Mouse (Mus musculus) T-helper 2 cell (primary cell): ENCODE results near the gene Krr1.
"Not testable (repeated sequence)": the region's sequence is repeated elsewhere in the genome, so short reads cannot be mapped to it uniquely, and the experiment has no call there.

Source experiments
- in situ Hi-C: fragments of 300-600 bp; cut with MboI, MseI; formaldehyde crosslinking; loops from one replicate; pipeline ENCODE4 v1.15.1; 2025; ENCODE audit warnings: high pct_unique_total_duplicates

Krr1 gene

DNA sequence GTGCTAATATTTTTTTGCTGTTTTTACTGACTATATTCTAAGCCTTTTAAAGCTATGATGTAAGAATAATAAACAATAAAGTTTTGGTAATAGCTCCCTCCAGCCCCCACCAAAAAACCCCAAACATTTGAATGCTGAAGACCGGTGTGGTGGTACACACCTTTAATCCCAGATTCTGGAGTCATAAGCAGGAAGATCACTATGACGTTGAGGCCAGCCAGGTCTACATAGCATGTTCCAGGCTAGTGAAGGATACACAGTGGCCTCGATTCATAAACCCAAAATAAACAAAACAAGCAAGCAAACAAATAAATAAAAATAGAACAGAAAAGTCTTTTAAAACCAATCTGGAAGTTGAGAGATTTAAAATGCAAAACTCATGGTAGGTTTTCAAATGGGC is 535 bp upstream of the Krr1 start:
- in situ Hi-C loops, result no loop called here

DNA sequence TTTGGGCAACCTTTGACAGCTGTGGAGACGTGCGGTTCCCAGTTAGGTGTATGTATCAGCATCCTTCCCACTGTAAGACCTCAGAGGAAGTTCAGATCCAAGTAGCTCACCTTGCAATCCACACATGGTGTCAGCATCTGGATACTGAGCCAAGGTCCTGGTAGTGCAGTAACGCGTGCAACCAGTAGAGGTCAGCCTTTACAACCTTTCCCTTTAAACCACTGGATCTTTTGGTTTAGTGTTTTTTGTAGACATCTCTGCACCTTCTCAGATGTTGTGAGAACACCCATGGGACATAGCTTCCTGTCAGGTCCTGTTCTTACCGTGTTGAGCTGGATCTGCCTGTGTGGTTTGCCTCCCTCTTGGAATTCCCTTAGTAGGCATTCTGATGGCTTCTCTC is 5.1 kb downstream of the Krr1 start:
- in situ Hi-C loops, result no loop called here

DNA sequence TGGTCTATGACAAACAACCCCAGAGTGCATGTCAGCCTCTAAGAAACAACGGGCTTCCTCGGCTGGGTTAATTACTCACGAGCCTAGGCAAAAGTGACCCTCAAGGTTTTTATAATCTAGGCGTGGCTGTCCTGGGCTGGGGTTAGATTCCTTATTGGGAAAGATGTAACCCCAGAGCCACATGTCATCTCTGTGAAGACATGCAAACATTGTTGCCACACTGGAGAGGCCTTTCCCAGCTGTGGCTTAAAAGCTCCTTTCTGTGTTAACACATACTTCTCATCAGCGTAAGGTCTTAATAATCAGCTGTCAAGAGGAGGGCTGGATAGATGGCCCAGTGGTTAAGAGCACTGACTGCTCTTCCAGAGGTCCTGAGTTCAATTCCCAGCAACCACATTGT is 10.6 kb downstream of the Krr1 start:
- in situ Hi-C loops, result no loop called here

DNA sequence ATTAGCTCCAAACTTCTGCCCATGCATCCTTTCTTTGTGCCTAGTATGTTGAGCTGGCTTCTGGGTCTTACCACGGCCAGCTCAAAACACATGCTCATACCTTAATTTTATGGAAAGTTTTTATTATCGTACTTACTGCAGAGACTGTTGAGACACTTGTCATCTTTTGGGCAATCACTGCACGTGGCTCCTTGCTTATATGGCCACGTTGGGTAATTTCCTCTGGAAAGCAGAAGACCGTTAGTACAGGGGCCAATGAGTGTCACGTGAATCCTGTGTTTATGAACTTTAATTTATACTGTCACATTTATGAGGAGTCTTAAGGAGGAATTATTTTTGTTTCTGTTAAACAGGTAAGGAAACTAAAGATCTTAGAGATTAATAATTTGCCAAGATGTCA is 14.0 kb downstream of the Krr1 start:
- in situ Hi-C loops, result no loop called here

DNA sequence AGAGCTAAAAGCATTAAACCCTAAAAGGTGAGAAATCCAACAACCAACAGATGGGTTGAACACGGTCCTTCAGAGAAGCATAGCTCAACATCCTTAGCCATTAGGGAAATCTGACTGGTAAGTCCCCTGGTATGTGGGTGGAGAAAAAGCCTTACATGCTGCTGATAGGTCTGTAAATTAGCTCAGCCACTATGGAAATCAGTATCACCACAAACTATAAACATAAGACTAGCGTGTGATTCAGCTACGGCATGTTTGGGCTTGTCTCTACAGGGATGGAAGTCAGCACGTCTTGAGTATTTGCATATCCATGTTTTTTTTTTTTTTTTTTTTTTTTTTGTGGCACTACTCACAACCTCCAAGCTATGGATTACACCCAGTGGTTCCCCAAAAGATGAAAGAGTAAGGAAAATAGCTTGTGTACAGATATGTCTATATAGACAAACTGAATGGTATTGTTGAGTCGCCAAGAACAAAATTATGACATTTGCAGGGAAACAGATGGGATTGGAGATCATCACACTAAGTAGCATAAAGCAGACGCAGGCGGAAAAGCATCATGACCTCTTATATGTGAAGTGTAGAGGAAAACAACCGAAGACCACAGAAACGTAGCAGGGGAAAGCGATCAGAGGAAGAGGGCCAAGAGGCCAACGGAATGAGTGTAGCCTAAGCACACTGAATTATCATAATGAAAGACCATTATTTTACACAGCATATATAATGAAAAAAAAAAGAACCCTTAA is 23.5 kb downstream of the Krr1 start:
- in situ Hi-C loops, result no loop called here

DNA sequence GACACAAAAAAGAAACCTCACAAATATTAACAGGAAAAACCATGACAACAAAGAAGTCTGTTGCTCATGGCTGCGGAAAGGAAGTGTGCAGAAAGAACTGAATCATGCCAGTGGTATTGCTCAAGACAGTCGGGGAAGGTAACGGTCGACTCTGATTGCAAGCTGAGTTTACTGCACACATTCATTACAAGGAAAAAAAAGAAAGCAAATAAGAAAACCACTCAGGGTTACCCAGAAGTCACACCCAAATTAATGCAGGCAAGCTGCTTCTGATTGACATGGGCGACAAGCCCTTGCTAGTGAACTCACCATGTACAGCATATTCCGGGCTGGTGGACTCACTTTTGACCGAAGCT is 24.1 kb downstream of the Krr1 start:
- in situ Hi-C loops, result no loop called here

DNA sequence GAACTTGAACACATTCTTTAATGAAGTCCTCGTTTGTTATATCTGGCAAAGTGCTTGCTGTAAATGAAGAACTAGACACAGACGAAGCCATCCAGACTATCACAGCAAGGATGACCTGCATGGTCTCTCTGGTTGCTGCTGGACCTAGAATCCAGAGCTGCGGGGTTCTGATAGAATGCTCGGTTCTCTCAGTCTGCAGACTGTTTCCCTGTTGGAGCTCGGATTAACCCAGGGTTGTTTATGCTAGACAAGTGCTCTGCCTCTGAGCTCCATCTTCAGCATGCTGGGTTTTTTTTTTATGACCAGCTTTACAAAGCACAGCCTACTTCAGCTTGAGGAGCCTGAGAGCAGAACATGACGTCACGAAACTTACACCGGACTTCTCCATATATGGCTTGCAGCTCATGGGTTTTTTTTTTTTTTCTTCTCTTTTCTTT is 24.5 kb downstream of the Krr1 start:
- in situ Hi-C loops, result no loop called here

DNA sequence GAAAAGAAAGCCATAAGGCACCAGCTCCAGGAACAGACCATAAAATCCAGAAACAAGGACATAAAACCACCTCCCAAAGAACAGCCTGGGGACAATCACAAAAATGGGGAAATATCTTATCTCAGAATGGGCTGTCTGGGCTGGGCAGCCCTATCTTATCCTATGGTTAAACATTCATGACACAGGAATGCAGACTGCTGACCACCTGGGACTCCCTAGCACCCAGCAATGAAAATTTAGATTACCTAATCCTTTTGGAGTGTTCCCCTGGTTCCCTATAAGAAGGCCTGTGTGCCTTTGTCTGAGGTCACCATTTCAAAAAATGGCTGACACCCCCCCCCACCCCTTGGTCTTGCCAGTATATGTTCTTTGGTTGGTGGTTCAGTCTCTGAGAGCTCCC is 25.2 kb downstream of the Krr1 start:
- in situ Hi-C loops, result no loop called here

DNA sequence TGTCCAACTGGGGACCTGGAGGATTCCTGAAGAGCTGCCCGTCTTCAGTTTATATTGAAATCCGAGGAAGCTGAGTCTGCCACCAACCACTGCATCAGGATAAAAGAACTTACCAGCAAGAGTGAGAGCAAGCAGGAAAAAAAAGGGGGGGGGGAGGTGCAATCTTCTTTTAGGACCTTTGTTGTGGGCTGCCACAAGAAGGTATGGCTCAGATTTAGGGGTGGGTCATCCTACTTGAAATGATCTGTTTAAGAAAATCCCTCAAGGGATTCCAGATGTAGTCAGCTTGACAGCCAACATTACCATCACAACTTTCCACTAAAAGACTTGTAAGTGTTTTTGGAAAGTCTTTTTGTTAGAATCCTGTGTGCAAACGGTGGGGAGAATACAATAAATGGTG is 27.3 kb downstream of the Krr1 start:
- in situ Hi-C loops, result no loop called here

DNA sequence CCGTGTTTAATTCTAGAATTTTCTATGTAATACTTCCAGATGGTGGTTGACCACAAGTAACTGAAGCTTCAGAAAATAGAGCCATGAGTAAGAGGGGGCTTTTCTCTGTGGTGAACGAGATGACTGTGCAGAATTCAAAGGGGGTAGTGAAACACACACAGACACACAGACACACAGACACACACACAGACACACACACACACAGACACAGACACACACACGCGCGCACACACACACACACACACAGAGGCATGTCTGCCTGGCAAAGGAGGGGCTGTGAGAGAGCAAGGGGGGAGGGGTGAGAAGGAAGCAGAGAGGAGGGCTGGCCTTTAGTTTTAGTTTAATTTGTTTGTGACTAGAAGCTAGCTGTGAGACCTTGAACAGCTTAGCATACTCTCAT is 28.1 kb downstream of the Krr1 start:
- in situ Hi-C loops, result no loop called here

DNA sequence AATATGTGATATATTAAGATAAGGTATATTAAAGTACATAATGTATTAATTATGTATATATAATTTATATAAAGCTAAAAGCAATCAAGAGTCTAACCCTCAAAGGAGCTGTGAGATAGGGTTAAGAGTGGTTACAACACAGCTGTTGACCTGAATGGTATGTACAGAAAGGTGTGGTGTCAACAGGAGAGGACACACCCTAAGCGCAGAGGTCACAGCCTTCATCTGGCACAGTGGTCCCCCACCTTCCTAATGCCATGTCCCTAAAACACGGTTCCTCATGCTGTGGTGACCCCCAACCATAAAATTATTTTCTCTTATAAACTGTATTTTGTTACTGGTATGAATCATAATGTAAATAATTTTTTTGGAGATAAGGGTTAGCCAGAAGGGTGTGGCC is 28.9 kb downstream of the Krr1 start:
- in situ Hi-C loops, result no loop called here

DNA sequence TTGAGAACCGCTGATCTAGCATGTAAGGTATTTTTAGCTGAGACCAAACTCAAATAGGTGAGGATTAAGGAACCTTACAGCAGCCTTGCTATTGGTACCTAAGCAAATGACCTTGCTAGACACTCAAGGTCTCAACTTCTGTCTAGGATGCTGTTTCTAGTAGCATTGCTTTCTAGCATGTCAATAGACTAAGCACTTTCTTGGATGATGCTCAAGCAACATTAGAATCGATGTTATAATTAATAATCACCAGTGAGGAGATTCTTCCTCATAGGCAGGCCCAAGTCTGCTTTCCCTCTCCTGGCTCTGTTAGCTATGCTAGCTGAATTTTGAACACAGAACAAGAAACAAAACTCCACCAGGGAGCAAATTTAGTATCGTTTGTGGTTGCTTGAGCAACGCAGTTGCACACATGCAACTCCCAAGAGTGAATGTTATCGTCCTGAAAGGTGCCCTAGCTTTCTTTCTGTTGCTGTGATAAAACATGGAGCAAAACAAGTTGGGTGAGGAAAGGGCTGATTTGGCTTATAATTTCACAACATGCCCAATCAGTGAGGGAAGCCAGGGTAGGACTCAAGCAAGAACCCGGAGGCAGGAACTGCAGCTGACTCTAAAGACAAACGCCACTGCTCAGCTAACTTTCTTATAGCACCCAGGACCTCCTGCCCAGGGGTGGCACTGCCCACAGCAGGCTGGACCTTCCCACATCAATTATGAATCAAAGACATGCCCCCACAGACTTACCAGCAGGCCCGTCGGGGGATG is 29.5 kb downstream of the Krr1 start:
- in situ Hi-C loops, result no loop called here

DNA sequence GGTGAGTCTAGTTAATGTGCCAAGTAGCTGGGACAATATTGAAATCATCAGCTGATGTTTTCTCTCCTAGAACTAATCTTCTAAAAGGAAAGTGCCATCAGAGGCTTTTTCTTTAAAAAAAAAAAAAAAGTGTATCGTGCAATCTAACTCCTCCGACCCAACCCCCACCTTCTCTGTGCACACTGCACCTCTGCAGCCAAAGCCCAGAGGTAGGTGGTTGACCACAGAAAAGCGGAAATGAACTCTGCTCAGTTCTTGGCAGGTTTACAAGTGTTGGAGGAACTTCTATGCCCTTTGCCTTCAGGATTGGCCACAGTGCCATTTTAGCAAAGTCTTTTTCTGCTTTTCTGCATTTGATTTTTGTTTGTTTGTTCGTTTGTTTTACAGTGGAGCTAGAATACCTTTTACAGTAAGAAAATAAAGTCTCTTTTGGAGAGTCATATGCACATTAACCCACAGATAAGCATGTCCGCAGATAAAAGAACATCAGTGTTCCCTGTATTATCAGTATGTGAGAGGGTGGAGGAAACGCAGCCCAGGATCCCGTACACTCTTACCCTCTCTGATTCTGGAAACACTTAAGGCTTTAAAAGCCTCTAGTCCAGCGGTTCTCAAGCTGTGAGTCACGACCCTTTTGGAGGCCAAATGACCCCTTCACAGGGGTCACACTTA is 30.2 kb downstream of the Krr1 start, which contains the start of gene Glipr1:
Gene Glipr1, minus strand, starts transcription at position 88 of the 672 bp plus-strand sequence.
- in situ Hi-C loops, result no loop called here

DNA sequence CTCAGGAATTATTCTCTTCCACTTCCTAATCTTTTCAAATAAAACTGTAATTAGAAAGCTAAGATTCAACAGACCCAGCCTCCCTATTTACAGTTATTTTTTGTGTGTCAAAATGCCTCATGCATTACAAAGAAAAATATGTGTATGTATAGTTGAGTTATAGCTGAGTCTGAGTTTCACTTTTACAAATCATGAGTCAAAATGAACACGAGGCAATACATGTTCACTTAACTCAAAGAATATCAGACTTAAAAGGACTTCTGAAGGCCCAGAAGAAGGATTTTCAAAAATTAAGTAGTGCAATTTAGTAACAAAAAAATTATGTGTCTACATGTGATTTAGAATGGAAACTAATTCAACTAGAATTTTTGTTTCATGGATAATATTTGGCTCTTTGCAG is 37.0 kb downstream of the Krr1 start:
- in situ Hi-C loops, result not testable (repeated sequence)

DNA sequence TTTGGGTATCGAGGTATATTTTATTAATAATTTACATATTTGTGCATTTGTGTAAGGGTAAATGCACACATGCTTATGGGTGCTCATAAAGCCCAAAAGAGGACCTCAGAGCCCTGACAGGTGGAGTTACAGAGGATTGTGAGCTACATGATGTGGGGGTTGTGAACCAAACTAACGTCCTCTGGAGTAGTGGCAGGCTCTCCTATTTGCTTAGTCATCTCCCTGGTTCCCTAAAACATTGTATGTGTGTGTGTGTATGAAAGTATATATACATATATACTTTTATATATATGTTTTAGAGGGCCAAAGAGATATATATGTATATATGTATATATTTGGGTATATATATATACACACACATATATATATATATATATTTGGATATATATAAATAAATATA is 51.1 kb downstream of the Krr1 start:
- in situ Hi-C loops, result no loop called here

DNA sequence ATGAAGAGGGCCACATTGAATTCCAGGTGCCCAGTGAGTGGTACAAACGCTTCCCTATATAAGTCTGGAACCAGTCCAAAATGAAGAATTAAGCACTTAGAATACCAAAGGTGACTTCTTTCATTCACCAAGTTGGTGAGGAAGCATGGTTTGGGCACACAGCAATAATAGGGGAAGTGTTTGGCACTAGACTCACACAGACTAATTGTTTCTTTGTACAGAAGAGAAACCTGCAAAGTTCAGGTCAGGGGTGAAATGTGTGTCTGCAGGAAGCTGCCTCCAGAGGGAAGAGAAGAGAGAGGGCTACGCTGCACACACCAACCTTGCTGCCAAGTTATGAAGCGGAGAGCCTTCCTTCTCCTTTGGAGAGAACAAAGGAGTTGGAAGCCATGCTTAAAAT is 56.2 kb downstream of the Krr1 start:
- in situ Hi-C loops, result not testable (repeated sequence)
